Mouse (Mus musculus) liver, postnatal 0 days (tissue): Measurements from ENCODE around the gene Cd22. TPM values are rescaled to one million over a fixed set of nuclear protein-coding genes. Genes with fewer than 3 reads are reported as not detected.

Experiments
- ATAC-seq: fragments of 200-750 bp; cut with Nextera tagmentation; 2 replicates; pipeline ENCODE4 v1.8.0; 2017; ENCODE audit warnings: mild to moderate bottlenecking, moderate library complexity
- DNase-seq: peaks from one replicate; pipeline ENCODE4 v3.0.0-alpha.2; 2016
- H3K27ac ChIP-seq: fragments of 300-500 bp; sonication (generic); 2 replicates; pipeline ENCODE4 v1.5.1; 2014; ENCODE audit warnings: antibody characterized with exemption, moderate library complexity, mild to moderate bottlenecking, low read depth
- H3K27me3 ChIP-seq: fragments of 300-500 bp; sonication (generic); 2 replicates; pipeline ENCODE4 v1.6.1; 2014; ENCODE audit warnings: low read length, control low read depth, mixed read lengths; ENCODE audit not compliant: insufficient read depth
- H3K36me3 ChIP-seq: fragments of 300-500 bp; sonication (generic); replicated peaks from 2 replicates; pipeline ENCODE4 v1.6.1; 2014; ENCODE audit warnings: mild to moderate bottlenecking, control low read depth, low read length, moderate library complexity, mixed read lengths; ENCODE audit not compliant: insufficient read depth
- H3K4me1 ChIP-seq: fragments of 300-500 bp; sonication (generic); 2 replicates; pipeline ENCODE4 v1.6.1; 2014; ENCODE audit warnings: antibody characterized with exemption, mild to moderate bottlenecking, control low read depth; ENCODE audit not compliant: insufficient read depth
- H3K4me2 ChIP-seq: fragments of 300-500 bp; sonication (generic); 2 replicates; pipeline ENCODE4 v1.6.1; 2014; ENCODE audit warnings: low read depth, mild to moderate bottlenecking, low read length, moderate library complexity, mixed read lengths
- H3K4me3 ChIP-seq: fragments of 300-500 bp; sonication (generic); 2 replicates; pipeline ENCODE4 v1.5.1; 2014; ENCODE audit warnings: low read depth, low read length
- H3K9ac ChIP-seq: fragments of 300-500 bp; sonication (generic); replicated peaks from 2 replicates; pipeline ENCODE4 v1.6.1; 2014; ENCODE audit warnings: mild to moderate bottlenecking, moderate library complexity
- H3K9me3 ChIP-seq: fragments of 300-500 bp; sonication (generic); 2 replicates; pipeline ENCODE4 v1.6.1; 2016; ENCODE audit warnings: mild to moderate bottlenecking, control low read depth, low read length, mixed read lengths
- CTCF ChIP-seq: sonication (generic); IDR thresholded peaks from 2 replicates; pipeline ENCODE4 v1.5.1; 2016; ENCODE audit warnings: antibody characterized with exemption, low read depth
- EP300 ChIP-seq: IDR thresholded peaks from 2 replicates; pipeline ENCODE4 v1.6.1; 2016; ENCODE audit warnings: antibody characterized with exemption, low read depth, mild to moderate bottlenecking
- WGBS: fragments of 180-500 bp; shearing (Covaris S2); extraction: QIAGEN DNeasy Blood & Tissue Kit; methylation state at CpG from one replicate; pipeline ENCODE4 v1.1.7; 2014; ENCODE audit not compliant: insufficient replicate concordance; 5-methylcytosine and 5-hydroxymethylcytosine counted together
- polyA plus RNA-seq: library from polyadenylated mRNA; unstranded; fragments of >200 nt; fragmentation: Nextera tagmentation; extraction: Ambion mirVana; gene quantifications from 2 replicates; pipeline ENCODE4 v1.2.1, GENCODE M21; 2015

Gene Cd22
- polyA plus RNA-seq, 1 experiment from 2014 or later: 1.5 TPM

- ATAC-seq: no peak
- no peak overlapping the region for H3K4me2 ChIP-seq
- H3K27me3 ChIP-seq: no peaks in the 10 kb centered on the region
- no peak for TF ChIP-seq EP300
- TF ChIP-seq CTCF: no peak
- 63% methylated on average over 3 of the region's 3 CpGs for WGBS
- H3K27ac ChIP-seq: no peak overlapping the region
- no peak for DNase-seq
- no peak overlapping the region for H3K9ac ChIP-seq
- no peaks in the 10 kb centered on the region for H3K9me3 ChIP-seq
- peaks cover 13% of the 10 kb centered on the region for H3K4me1 ChIP-seq
- H3K4me3 ChIP-seq: no peak overlapping the region
- H3K36me3 ChIP-seq: no peaks in the 10 kb centered on the region
Measured at GRCm38 (mm10) chr7:30892515-30892914, 12.4 kb upstream of the Cd22 start.

GRCm38 (mm10) chr7:30891746-30892145, 11.6 kb upstream of the Cd22 start:
- no peaks in the 10 kb centered on the region for H3K27me3 ChIP-seq

GRCm38 (mm10) chr7:30890681-30891080, 10.5 kb upstream of the Cd22 start:
- H3K9me3 ChIP-seq: no peaks in the 10 kb centered on the region
- H3K27ac ChIP-seq: peak overlapping the region; percentile 18; the same call in 1 of the 2 replicates
- no peaks in the 10 kb centered on the region for H3K36me3 ChIP-seq
- H3K4me2 ChIP-seq: no peak overlapping the region
- 25% methylated on average over 2 of the region's 2 CpGs for WGBS
- ATAC-seq (no peak), DNase-seq (no peak)
- no peak for TF ChIP-seq CTCF
- TF ChIP-seq EP300: no peak
- no peak overlapping the region; the same call in 1 of the 2 replicates for H3K9ac ChIP-seq
- no peaks in the 10 kb centered on the region for H3K27me3 ChIP-seq
- H3K4me1 ChIP-seq: peaks cover 11% of the 10 kb centered on the region
- no peak overlapping the region for H3K4me3 ChIP-seq

More at GRCm38 (mm10) chr7:30891746-30892145, 11.6 kb upstream of the Cd22 start:
- WGBS: 71% methylated on average over 9 of the region's 9 CpGs
- no peak for ATAC-seq
- TF ChIP-seq EP300 (no peak), CTCF (no peak)
- Histone ChIP-seq H3K9ac (no peak overlapping the region), H3K4me2 (no peak overlapping the region), H3K36me3 (no peaks in the 10 kb centered on the region), H3K4me3 (no peak overlapping the region), H3K9me3 (no peaks in the 10 kb centered on the region), H3K27ac (no peak overlapping the region), H3K4me1 (peaks cover 13% of the 10 kb centered on the region)
- DNase-seq: no peak

GRCm38 (mm10) chr7:30888786-30889185, 8.6 kb upstream of the Cd22 start:
- Histone ChIP-seq H3K27ac (no peak overlapping the region), H3K36me3 (no peaks in the 10 kb centered on the region), H3K4me2 (no peak overlapping the region), H3K9ac (no peak overlapping the region), H3K4me3 (no peak overlapping the region), H3K9me3 (no peaks in the 10 kb centered on the region), H3K4me1 (0 out of 2 replicates have a peak, but pooled peaks cover 4% of the 10 kb centered on the region), H3K27me3 (no peaks in the 10 kb centered on the region)
- ATAC-seq (no peak), DNase-seq (no peak)
- 78% methylated on average over 7 of the region's 7 CpGs for WGBS
- no peak for TF ChIP-seq CTCF
- TF ChIP-seq EP300: no peak

DNA sequence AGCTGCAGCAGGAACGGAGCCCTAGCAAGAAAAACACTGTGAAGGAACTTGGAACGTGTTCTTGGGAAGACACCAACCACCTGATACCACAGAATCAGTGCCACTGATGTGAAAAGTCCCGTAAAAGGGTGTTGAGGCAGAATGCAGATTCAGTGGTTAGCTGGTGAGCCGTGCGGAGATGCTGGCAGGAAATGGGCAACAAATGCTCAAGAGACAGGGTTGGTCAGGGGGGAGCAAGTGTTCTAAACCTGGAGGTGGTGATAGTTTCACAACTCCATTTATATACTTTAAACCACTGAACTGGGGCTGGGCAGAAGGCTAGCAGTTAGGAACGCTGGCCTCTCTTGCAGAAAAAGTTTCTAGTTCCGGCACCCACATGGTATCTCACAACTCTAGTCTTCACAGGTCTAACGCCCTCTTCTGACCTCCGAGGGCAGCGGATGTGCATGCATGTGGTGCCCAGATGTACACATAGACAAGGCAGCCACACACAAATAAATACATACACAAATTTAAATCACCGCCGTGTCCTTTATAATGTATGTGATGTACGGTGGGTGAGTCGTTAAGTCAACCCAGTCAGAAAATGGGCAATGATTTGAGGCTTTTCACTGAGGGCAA, 7.5 kb upstream of the Cd22 start:
- H3K4me1 ChIP-seq: 0 out of 2 replicates have a peak, but pooled peaks cover 4% of the 10 kb centered on the region
- H3K9me3 ChIP-seq: no peaks in the 10 kb centered on the region
- no peaks in the 10 kb centered on the region for H3K36me3 ChIP-seq
- no peak for ATAC-seq
- H3K4me3 ChIP-seq: no peak overlapping the region
- 55% methylated on average over 14 of the region's 14 CpGs for WGBS
- no peaks in the 10 kb centered on the region for H3K27me3 ChIP-seq
- H3K4me2 ChIP-seq: no peak overlapping the region
- TF ChIP-seq EP300 (no peak), CTCF (peak; percentile 26; the same call in 1 of the 2 replicates)
- H3K27ac ChIP-seq: peak overlapping the region; percentile 11; the same call in 1 of the 2 replicates
- H3K9ac ChIP-seq: no peak overlapping the region
- DNase-seq: no peak

- ATAC-seq (no peak), DNase-seq (no peak)
- 65% methylated on average over 4 of the region's 4 CpGs for WGBS
- no peak overlapping the region for H3K4me2 ChIP-seq
- no peaks in the 10 kb centered on the region for H3K36me3 ChIP-seq
- H3K27ac ChIP-seq: no peak overlapping the region
- TF ChIP-seq EP300 (no peak), CTCF (no peak)
- no peak overlapping the region for H3K4me3 ChIP-seq
- H3K4me1 ChIP-seq: 0 out of 2 replicates have a peak, but pooled peaks cover 4% of the 10 kb centered on the region
- H3K9ac ChIP-seq: no peak overlapping the region
- H3K27me3 ChIP-seq: no peaks in the 10 kb centered on the region
- H3K9me3 ChIP-seq: no peaks in the 10 kb centered on the region
Measured at GRCm38 (mm10) chr7:30886852-30887251, 6.7 kb upstream of the Cd22 start.

DNA sequence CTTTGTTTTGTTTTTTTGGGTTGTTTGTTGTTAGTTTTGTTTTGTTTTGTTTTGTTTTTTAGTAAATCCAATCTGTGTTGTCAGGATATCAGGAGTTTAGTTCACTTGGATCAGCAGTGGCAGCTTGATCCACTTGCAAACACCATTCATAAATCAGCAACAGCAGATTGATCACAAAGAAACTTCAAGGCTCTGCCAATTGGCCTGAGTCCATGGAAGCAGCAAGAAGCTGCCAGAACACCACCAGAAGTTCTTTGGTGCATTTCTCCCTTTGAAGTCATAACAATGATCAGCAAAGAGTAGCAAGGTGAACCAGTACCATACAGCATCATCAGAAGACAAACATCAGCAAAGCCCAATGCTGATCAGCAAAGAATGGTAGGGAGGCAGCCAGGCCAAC, 3.9 kb upstream of the Cd22 start:
- TF ChIP-seq CTCF (no peak), EP300 (no peak)
- Histone ChIP-seq H3K9me3 (no peaks in the 10 kb centered on the region), H3K36me3 (no peaks in the 10 kb centered on the region), H3K4me3 (no peak overlapping the region), H3K27ac (no peak overlapping the region), H3K4me2 (no peak overlapping the region), H3K27me3 (no peaks in the 10 kb centered on the region), H3K4me1 (no peaks in the 10 kb centered on the region), H3K9ac (no peak overlapping the region)
- ATAC-seq (no peak), DNase-seq (no peak)
